Mouse (Mus musculus): ENCODE data around the gene Dab2ip. TPM values are rescaled to one million over a fixed set of nuclear protein-coding genes. Genes with fewer than 3 reads are reported as not detected.
A peak's percentile ranks its signal among the peaks of the same experiment; 100 is the strongest.

Gene Dab2ip
- polyA plus RNA-seq, 1 experiment from 2014 or later, result 41.4 TPM

DNA sequence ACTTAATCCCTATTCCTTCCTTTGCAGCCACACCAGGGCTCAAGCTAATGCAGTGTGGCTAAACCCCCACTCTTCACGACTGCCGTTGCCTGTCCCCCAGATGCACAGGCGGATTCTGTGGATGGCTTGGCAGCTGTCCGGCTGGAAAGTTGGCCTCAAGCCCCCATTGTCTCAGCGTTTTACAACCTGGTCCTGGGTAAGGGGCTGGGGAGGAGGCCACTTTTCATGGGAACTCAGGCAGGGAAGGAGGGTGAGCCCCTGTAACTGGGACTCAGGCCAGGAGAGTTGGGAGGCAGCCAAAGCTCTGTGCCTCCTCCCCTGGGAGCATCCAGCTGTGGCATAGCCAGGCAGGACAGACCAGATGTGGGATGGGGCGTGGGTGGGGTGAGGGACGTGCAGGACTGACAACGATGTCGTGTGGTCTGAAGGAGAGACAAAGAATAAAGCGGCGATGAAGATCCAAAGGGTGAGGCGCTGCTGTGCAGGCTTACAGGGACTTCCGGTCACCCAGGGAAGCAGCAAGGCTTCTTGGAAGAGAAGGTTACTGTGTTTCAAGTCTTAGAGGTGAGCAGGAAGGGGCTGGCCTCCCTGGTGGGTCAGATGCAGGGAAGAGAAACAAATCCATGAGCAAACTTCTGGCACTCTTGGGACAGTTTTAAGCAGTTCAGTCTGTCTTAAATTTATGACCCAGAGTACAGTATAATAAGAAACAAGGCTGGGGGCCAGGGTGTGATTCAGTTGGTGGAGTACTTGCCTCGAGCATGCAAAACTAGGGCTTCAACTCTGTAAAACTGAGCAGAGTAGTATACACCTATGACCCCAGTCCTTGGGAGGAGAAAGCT is 43.8 kb upstream of the Dab2ip start:
- TF ChIP-seq CTCF (IDR thresholded peaks at IDR 0.05; ENCODE audit: low read depth), result no peak
- Histone ChIP-seq H3K36me3 (ENCODE audit: insufficient read depth, low read length) (no peaks in the 10 kb centered on the region), H3K27me3 (ENCODE audit: insufficient read depth, low read length) (no peaks in the 10 kb centered on the region)

DNA sequence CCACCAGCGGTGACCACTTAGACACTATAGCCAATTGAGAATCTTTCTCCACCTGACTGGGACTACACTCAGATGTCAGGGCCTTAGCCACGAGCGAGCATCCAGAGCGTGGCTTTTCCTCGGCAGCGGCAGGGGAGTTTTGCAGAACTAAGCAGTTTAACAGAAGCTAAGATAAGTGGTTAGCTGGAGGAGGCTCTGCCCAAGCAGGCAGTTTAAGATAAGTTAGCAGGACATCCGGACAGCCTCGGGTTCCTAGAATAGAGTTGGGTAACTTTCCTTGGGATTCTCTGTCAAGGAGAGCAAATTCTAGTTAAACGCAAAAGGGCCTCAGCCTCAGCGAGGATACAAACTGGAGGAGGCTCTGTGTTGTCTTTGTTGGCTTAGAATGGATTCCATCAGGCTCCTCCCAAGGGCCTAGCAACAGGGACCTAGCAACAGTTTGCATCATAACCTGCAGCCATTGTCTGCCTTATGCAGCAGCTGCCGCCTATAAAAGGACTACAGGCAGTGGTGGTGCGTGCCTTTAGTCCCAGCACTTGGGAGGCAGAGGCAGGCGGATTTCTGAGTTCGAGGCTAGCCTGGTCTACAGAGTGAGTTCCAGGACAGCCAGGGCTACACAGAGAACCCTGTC is 31.3 kb upstream of the Dab2ip start:
- Histone ChIP-seq H3K36me3 (ENCODE audit: insufficient read depth, low read length) (no peaks in the 10 kb centered on the region), H3K27ac (no peak overlapping the region), H3K4me2 (ENCODE audit: low read length) (no peak overlapping the region), H3K4me3 (replicated peaks; ENCODE audit: low read depth, low read length) (no peak overlapping the region), H3K27me3 (ENCODE audit: insufficient read depth, low read length) (no peaks in the 10 kb centered on the region), H3K9me3 (replicated peaks; ENCODE audit: low read length) (no peaks in the 10 kb centered on the region), H3K9ac (ENCODE audit: low read depth, low read length) (no peak overlapping the region), H3K4me1 (replicated peaks; ENCODE audit: insufficient read depth, low read length) (no peaks in the 10 kb centered on the region)
- DNase-seq (ENCODE audit: low spot score), result no peak
- 94% methylated on average over 14 of the region's 14 CpGs for WGBS
- no peak for ATAC-seq (replicated peaks; ENCODE audit: low FRiP score, low read depth)
- TF ChIP-seq CTCF (IDR thresholded peaks at IDR 0.05; ENCODE audit: low read depth), result no peak

More for the DNA sequence above, 43.8 kb upstream of the Dab2ip start:
- 11% methylated on average over 14 of the region's 14 CpGs for WGBS
- Histone ChIP-seq H3K9me3 (replicated peaks; ENCODE audit: low read length) (no peaks in the 10 kb centered on the region), H3K27ac (peak overlapping the region; percentile 82), H3K4me3 (replicated peaks; ENCODE audit: low read depth, low read length) (no peak overlapping the region), H3K4me2 (ENCODE audit: low read length) (peak overlapping the region; percentile 29), H3K9ac (ENCODE audit: low read depth, low read length) (no peak overlapping the region), H3K4me1 (replicated peaks; ENCODE audit: insufficient read depth, low read length) (peaks cover 17% of the 10 kb centered on the region)
- DNase-seq (ENCODE audit: low spot score) (peak; percentile 87), ATAC-seq (replicated peaks; ENCODE audit: low FRiP score, low read depth) (peak; percentile 75)

DNA sequence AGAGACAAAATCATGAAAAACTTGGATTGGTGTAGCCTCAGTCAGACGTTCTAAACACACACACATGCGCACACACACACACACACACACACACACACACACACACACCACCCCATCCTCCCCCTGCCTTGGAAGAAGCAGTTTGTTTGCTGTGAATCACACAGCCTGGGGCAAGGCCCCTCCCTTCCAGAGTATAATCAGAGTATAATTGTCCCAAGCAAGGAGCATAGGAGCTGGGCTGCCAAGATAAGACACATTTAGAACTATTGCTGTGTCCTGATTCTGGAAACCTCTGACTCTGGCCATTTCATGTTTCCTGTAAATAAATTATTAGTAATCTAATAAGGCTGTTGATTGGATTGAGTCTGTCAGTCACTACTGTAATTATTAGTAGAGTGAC is 29.0 kb upstream of the Dab2ip start:
- Histone ChIP-seq H3K36me3 (ENCODE audit: insufficient read depth, low read length) (no peaks in the 10 kb centered on the region), H3K4me3 (replicated peaks; ENCODE audit: low read depth, low read length) (no peak overlapping the region), H3K27me3 (ENCODE audit: insufficient read depth, low read length) (no peaks in the 10 kb centered on the region), H3K4me2 (ENCODE audit: low read length) (no peak overlapping the region), H3K4me1 (replicated peaks; ENCODE audit: insufficient read depth, low read length) (no peaks in the 10 kb centered on the region), H3K9ac (ENCODE audit: low read depth, low read length) (no peak overlapping the region), H3K27ac (no peak overlapping the region), H3K9me3 (replicated peaks; ENCODE audit: low read length) (no peaks in the 10 kb centered on the region)
- WGBS, result 76% methylated on average over 2 of the region's 2 CpGs
- TF ChIP-seq CTCF (IDR thresholded peaks at IDR 0.05; ENCODE audit: low read depth), result no peak
- DNase-seq (ENCODE audit: low spot score), result no peak
- no peak for ATAC-seq (replicated peaks; ENCODE audit: low FRiP score, low read depth)

DNA sequence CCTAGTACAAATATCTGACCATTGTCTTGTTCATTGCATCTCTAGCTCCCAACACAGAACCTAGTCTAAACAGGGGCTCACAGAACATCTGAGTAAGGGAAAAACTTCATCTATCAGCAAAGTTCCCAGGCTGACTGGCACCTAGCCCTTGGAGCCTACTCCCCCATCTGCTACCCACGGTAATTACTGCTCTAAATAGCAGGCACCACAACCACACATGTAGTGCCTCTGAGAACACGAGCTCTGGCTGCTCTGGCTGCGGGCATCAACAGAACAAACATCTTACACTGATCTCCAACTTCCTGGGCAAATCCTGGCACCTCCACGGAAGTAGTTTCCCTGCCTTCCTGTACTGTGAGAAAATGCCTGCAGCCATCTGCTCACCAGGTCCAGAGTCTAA is 28.2 kb upstream of the Dab2ip start:
- Histone ChIP-seq H3K9ac (ENCODE audit: low read depth, low read length) (no peak overlapping the region), H3K27ac (no peak overlapping the region), H3K27me3 (ENCODE audit: insufficient read depth, low read length) (no peaks in the 10 kb centered on the region), H3K4me2 (ENCODE audit: low read length) (no peak overlapping the region), H3K9me3 (replicated peaks; ENCODE audit: low read length) (no peaks in the 10 kb centered on the region), H3K36me3 (ENCODE audit: insufficient read depth, low read length) (no peaks in the 10 kb centered on the region), H3K4me3 (replicated peaks; ENCODE audit: low read depth, low read length) (no peak overlapping the region), H3K4me1 (replicated peaks; ENCODE audit: insufficient read depth, low read length) (no peaks in the 10 kb centered on the region)
- ATAC-seq (replicated peaks; ENCODE audit: low FRiP score, low read depth) (no peak), DNase-seq (ENCODE audit: low spot score) (no peak)
- WGBS, result 50% methylated on average over 4 of the region's 4 CpGs
- no peak for TF ChIP-seq CTCF (IDR thresholded peaks at IDR 0.05; ENCODE audit: low read depth)

DNA sequence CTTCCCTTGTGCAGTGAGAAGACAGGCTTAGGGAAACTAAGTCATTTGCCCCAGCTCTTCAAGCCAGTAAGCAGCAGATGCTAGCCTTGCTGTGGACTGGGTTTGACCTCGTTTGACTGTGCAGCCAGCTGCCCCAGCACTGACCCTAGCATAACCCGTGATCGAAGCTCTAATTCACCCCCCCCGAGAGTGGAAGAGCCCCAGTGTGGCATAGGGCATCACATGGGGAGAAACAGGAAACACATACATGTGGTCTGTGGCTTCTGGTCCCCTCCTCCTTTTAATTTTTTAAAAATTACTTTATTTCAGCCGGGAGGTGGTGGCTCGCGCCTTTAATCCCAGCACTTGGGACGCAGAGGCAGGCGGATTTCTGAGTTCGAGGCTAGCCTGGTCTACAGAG is 27.3 kb upstream of the Dab2ip start:
- 81% methylated on average over 10 of the region's 10 CpGs for WGBS

DNA sequence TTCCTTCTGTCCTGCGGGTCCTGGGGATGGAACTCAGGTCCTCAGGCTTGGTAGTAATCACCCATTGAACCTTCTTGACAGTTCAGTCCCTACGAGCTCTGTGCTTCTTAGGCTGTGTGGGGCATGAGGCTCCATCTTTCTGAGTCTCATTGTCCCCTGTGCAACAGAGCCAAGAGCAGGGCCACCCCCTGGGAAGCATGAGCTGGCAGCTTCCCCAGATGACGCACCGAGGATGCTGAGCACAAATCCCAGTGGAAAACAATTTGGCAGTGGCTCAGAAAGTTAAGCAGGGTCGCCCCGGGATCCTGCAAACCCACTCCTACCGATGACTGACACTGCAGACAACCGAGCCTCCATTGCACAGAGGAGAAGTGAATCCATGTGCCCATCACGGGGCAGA is 24.4 kb upstream of the Dab2ip start:
- no peaks in the 10 kb centered on the region for H3K4me1 ChIP-seq (replicated peaks; ENCODE audit: insufficient read depth, low read length)
- no peaks in the 10 kb centered on the region for H3K27me3 ChIP-seq (ENCODE audit: insufficient read depth, low read length)
- no peak for TF ChIP-seq CTCF (IDR thresholded peaks at IDR 0.05; ENCODE audit: low read depth)
- ATAC-seq (replicated peaks; ENCODE audit: low FRiP score, low read depth) (no peak), DNase-seq (ENCODE audit: low spot score) (no peak)
- no peaks in the 10 kb centered on the region for H3K36me3 ChIP-seq (ENCODE audit: insufficient read depth, low read length)
- H3K4me3 ChIP-seq (replicated peaks; ENCODE audit: low read depth, low read length), result no peak overlapping the region
- H3K9me3 ChIP-seq (replicated peaks; ENCODE audit: low read length), result no peaks in the 10 kb centered on the region
- 61% methylated on average over 9 of the region's 9 CpGs for WGBS
- H3K27ac ChIP-seq, result no peak overlapping the region
- H3K4me2 ChIP-seq (ENCODE audit: low read length), result no peak overlapping the region
- H3K9ac ChIP-seq (ENCODE audit: low read depth, low read length), result no peak overlapping the region

More for the DNA sequence above, 27.3 kb upstream of the Dab2ip start:
- no peaks in the 10 kb centered on the region for H3K27me3 ChIP-seq (ENCODE audit: insufficient read depth, low read length)
- DNase-seq (ENCODE audit: low spot score) (no peak), ATAC-seq (replicated peaks; ENCODE audit: low FRiP score, low read depth) (no peak)
- H3K4me3 ChIP-seq (replicated peaks; ENCODE audit: low read depth, low read length), result no peak overlapping the region
- no peak for TF ChIP-seq CTCF (IDR thresholded peaks at IDR 0.05; ENCODE audit: low read depth)
- no peak overlapping the region for H3K4me2 ChIP-seq (ENCODE audit: low read length)
- no peaks in the 10 kb centered on the region for H3K4me1 ChIP-seq (replicated peaks; ENCODE audit: insufficient read depth, low read length)
- no peak overlapping the region for H3K27ac ChIP-seq
- no peak overlapping the region for H3K9ac ChIP-seq (ENCODE audit: low read depth, low read length)
- H3K36me3 ChIP-seq (ENCODE audit: insufficient read depth, low read length), result no peaks in the 10 kb centered on the region
- H3K9me3 ChIP-seq (replicated peaks; ENCODE audit: low read length), result no peaks in the 10 kb centered on the region

Data from kidney, postnatal 0 days (tissue).